Mouse (Mus musculus) thymus, postnatal 10 days (tissue): ENCODE data around the gene Ccdc34.

Source experiments
- DNase-seq, 2 experiments: peaks; one replicate each; pipeline ENCODE4 v3.0.0; 2021; ENCODE audit warnings: low spot score in 2 of 2

Ccdc34 gene

DNA sequence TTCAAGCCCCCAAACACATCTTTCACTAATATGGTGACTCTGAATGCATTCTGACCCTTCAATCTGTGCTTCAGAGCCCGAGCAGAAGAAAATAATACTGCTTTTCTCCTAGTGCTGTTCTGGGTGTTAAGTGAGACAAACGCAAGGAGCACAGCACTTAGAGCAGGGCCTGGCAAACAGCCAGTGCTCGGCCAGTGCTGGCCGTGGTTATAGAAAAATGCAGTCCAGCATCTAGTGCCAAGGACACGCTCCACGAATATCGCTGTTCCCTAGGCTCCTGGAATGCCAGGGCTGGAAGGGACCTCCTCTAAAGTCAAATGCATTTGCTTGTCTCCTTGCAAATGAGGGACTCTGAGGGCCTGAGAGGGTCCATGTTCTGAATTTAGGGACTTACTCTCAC lies 160.3 kb downstream of the Ccdc34 start:
- no peak for DNase-seq

DNA sequence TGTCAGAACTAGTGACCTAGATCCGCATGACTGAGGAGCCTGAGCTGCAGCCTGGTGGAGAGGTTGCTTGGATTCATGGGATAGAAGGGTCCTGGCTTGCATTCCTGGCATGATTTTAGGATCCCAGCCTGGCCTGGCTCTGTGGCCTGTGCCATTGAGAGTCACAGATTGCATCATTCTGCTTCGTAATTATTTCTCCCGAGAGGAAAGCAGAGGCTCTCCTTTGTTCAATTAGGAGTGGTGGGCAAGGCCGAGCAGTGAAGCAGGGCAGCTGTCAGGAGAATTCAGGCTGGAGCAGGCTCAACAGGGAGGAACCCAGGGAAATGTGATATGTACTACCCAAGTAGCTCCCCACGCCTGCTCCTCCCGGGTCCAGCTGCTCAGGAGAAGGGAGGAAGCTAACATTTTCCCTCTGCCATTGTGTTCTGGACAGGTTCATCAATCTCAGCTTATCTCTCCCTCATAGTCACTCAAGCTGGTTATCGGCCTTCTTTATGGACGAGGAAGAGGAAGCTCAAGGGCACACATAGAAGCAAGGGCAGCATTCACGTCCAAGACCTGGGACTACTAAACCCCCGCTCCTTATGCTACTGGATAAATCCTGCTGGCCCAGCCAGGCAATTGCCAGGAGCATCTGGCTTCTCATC lies 162.2 kb downstream of the Ccdc34 start:
- DNase-seq, result no peak

DNA sequence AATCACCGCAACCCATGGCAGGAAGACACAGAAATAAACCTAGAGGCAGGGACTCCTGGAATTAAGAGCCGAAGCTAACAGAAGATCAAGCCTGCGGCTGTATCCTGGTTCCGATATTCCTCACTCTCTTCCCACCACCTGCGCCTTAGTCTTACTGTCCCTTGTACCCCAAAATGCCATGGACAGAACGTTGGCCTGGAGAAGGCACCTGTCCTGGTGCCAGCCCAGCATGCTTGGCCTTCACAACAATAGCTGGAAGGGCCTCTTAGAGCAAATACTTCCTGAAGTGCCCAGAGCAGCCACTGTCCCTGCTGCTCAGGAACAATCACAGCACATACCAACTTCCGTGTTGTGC lies 162.7 kb downstream of the Ccdc34 start:
- DNase-seq, result no peak

DNA sequence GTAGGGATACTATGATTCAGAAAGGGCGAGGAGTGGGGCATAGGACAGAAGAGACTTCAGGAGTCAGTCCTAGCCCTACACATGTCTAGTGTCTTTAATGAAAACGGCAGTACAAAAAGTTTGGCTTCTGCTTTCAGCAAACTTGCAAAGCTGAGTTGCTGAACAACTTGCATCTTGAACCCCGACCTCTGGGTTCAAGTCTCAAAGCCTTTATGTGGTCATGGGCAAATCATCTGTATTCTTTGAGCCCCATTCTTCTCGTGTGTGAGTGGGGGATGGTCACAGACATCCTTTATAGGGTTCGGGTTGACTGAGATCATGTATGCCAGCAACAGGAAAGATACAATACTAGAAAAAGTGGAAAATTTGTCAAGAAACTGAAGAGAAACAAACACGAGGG lies 164.0 kb downstream of the Ccdc34 start:
- no peak for DNase-seq

DNA sequence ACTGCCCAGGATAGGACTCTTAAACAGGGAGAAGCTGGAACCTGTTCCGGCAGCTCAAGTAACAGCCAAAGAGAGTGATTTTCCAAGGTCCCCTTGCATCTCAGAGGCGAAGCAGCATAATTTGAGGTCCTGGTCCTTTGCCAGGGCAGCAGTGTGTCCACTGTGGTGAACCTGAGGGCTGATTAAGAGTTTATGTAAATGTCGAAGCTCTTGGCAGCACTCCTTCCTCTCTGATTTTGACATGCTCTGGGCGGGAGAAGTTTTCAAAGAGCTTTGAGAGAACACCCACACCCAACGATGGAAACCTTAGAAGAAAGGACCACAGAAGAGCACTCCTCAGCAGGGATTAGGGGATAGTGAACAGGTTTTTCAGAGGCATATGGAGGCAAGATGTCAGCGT lies 164.6 kb downstream of the Ccdc34 start:
- no peak for DNase-seq

DNA sequence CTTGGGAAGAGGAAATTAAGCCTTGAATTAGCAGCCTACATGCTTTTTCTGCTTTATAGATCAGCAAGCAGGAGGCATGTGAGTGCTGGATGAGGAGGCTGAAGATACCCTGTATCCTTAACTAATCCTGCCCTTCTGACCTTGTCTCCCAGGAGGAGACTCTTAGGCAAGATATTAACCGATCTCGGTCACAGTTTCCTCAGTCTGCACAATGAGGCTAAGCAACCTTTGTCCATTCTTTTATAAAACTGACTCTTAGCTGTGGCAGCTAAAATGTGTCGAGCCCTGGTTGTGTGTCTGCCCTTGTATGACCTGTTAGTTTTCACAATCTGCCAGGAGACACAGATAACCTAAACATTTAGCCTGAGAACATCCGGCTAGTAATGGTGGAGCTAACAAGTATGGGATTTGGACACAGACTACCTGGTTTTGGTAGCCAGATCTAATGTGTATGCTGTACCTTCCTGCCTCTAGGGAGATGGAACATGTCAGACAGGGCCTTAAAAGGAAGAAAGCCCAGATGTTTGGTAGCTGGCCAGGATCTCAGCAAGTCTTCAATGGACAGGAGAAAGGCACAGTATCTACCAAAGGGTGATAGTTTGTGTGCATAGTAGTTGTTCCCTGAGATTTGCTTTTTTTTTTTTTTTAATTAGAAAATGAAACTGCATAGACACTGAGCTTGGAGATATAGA lies 165.3 kb downstream of the Ccdc34 start:
- no peak for DNase-seq

DNA sequence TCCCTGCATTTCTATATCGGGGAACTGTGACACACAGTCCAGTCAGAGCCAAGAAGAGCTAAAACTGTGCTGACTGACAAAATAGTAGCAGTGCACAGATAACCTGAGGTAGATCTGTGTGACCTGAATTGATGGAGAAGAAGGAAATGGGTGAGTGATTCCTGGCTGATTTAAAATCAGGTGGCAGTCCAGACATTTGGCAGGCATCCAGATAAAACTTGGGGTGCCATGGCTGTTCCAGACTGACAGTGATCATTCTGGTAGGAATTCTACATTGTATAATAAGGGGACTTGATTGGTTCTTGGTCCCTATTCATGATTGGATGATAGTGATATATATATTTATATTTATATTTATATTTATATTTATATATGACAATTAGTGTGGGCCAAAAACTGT lies 166.5 kb downstream of the Ccdc34 start:
- no peak for DNase-seq

DNA sequence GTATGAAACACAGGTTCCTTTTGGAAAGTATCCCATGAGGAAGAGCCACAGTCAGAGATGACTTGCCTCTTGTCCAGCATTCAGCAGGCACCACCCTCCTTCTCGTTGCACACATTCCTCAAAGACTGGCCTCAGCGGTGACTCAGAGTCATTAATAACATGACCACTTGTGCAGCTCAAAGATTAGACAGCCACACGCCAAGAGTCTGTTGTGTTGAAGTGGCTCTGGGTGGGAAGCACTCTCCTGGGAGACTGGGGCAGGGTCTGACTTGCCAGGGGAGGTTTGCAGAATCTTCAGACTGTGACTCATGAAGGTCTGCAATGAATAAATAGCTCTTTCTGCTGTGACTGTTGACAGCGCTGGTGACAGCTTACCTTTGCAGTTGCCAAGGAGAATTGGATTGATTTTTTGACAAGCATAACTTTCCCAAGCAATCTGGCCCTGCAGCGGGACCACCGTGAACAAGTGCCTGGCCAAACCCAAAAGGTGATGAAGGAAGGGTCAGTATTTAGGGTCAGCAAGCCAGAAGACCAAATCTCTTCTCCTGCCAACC lies 168.9 kb downstream of the Ccdc34 start:
- no peak for DNase-seq

DNA sequence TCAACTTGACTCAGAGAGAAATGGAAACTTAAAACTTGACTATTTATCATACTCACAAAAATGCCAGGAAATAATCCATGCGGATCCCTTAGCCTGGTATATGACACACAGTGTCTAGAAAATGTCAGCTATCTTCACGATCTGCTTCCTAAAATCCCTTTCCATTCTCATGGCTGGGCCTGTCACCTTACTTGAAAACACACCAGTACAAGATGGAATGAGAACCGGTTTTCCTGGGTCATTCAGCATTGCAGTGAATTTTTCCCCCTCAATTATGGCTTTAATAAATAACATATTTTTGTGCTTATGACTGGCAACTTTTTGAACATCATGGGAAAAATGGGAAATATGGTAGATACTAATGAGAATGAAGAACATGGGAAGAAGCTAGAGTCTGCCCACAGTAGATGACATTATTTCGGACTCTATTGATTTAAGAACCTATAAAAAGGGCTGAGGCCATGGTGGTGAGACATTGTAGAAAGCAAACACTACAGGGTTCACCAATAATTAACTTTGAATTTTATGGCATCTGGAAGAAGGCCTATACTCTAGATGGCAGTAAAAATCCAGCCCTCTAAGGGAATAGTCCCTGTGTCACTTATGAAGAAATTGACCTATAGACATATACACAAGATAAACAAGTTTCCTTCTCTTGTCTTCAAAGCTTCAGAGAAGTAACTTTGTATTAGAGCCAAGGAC lies 171.2 kb downstream of the Ccdc34 start:
- DNase-seq, result no peak

DNA sequence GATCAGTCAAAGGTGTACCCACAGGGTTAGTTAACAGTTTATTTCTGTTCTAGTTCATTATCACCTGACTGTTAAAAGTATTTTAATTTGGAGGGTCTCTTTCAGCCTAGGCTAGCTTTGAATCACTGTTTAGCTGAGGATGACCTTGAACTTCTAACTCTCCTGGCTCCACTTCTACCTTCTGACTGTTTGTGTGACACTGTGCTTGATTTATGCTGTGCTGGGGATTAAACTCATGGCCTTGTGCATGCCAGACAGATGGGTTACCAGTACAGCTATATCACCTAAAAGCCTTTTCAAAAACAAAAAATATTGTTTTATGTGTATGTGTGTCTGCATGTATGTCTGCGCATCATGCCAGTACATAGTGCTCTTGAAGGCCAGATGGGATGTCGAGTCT lies 172.8 kb downstream of the Ccdc34 start:
- no peak for DNase-seq

DNA sequence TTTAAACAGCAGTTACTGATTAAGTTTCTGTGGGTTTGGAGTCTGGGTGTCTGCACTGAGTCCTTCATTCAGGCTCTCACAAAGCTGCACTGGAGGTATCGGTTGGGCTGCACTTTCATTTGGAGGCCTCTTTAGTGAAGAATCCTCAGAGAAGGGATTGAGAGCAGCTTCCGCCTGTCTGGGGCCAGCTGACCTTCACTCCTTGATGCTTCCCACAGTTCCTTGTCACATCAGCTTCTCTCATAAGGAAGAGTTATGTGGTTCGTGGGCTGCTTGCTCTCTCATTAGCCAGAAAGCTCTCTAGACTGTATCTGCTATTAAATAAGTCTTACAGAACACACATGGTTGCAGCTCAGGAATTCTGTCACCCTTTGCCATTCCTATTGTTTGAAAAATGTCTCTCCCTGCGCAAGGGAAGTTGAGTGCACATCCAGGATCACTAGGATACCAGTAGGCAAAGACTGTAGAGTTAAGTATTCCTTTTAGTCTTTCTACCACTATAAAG lies 173.6 kb downstream of the Ccdc34 start:
- DNase-seq, result no peak

DNA sequence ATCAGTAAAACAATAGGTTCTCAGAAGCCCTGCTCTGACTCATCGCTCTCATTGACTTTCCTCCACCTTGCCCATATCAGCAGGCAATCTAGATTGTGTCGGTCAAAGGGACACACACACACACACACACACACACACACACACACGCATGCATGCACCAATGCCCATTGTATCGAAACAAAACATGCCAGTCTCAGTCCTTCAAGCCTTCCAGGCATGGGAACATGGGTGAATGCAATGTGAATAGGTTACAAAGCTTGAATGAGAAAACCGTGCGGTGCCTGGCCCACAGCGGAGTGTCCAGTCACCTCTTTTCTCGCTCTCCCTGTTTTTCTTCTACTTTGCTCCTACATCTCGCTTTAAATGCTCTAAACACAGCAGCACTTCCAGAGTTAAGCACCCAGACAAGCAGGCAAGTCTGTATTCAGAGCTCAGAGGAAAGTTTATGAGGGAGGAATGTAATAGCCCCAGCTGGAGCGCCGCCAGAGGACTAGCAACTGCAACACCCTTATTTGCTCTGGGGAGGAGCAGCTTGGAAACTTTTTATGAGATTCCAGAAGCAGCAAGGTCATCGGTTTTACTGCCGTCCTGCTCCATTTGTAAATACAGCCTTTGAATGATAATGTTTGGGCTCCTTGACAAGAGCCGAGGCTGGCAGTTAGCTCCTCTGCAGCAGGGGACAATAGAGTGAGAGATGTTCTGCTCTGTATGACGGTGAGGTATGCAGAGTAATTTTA lies 174.5 kb downstream of the Ccdc34 start:
- DNase-seq, result no peak

DNA sequence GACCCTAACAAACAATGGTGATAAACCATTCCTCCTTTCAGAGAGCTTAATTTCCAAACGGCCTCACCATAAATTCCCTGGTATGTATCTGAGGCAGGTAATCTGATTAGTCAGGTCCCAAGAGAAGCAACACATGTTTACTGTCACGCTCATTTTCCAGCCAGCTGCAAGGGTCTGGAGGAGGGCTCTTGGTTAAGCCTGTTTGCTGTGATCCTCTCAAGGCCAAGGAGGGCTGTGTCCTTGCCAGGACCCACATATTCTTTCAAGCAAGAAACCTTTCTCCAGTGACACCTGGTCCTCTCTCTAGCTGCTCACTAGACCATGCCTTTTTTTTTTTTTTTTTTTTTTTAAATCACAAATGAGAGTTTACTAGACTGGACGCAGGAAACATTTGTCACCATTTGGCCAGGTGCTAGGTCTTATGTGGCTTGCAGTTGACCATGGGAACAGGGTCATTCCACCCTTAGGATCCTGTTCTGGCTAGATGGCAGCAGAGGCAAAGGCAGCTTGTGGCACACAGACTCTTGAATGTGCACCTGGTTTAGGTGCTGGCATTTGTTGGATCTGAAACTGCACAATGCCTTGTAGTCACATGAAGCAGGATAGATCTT lies 175.2 kb downstream of the Ccdc34 start:
- no peak for DNase-seq

DNA sequence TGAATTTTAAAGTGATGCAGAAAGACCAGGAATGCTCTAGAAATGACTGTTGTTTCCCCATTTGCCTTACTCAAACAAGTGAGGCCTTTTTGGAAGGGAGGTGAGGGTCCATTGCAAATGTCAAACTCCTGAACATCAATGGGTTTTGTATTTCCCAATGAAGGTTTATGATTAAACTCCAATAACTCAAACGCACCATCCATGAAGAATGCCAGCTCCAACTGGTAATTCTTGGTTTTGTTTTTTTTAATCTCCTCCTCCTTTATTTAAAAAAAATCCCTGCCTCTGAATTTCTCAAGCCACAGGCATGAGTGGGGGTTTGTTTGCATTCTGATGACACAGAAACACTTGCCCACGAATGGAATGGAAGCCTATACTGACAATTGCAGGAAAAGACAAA lies 178.9 kb downstream of the Ccdc34 start:
- no peak for DNase-seq

DNA sequence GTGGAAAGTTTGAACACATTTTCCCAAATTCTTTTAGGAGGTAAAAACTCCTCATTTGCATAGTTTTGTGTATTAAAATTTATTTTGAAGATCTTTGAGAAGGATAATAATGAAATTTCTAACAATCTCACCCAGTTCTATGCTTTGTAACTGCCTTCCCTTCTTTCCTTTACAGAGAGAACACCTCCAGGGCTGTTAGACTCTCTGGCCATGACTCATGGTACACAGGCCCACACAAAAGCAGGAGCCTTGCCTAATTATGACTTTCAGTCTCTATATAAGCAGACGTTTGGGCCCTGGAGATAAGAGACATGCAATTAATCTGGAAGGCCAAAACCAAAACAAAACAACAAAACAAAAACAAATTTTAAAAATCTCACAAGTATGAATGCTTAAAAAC lies 182.0 kb downstream of the Ccdc34 start:
- DNase-seq, result no peak

DNA sequence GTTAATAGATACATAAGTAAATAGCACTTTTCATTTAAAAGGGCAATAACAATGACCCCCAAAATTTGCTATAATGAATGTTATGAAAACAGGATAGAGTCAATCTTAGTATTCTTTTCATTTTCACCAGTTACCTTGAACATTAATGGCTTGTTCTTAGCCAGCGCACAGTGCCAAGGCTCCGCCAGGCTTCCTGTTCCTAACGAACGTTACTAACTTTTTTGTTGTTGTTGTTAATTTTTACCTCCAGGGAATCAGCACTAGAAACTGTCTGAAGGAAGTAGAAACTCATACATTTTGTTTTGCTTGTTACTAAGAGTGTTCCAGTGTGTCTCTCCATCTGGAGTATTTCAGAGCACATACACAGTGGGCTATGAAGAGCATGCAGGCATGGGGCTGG lies 184.2 kb downstream of the Ccdc34 start:
- DNase-seq, result no peak

DNA sequence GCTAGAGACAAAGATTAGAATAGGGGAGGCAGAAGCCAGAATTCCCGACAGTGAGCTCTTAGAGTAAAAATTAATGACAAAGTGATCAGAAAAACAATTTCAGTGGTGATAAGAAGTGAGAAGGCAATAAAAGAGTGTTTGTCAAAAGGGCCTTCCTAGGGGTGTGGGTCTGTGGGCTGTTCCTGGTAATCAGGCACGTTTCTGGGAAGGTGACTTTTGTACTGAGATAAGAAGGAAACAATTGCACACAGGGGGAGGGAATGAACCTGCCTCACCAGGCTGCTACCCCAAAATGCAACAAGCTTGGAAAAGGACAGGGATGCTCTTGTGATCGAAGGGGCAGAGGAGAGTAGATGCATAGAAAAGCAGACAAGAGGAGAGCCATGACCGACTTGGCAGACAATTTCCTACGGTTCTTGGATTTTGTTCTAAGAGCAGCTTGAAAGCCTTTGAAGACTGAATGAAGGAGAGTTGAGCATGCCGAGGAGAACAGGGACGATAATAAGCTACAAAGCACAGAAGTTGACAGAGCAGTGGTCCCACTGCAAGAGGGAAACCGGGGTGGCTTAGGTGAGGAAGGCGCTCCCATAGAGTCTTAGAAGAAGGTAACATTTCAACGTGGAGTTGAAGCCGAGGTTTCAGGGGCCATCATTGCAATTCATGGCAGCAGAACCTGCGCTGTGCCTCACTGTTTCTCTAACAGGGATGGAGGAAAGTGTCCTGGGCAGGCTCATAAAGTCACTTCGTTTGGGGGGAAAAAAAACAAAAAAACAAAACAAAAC lies 185.3 kb downstream of the Ccdc34 start:
- DNase-seq, result no peak

DNA sequence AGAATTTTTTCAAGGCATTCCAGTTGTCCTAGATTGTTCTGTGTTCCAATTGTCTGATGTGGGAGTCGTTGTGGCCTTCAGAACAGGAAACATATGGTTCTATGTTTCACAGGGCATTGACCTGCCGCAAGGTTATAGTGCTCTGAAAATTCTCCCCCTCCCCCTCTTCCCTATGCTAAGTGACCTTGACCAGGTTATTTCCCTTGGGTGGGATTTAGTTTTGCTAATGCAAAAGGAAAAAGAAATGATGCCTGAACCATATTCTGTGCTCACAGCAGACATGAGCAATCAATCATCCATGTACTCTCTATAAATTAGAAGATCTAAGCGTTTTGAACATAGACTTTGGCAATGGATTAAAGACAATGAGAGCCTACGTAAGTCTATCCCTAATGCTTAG lies 186.6 kb downstream of the Ccdc34 start:
- DNase-seq, result no peak

DNA sequence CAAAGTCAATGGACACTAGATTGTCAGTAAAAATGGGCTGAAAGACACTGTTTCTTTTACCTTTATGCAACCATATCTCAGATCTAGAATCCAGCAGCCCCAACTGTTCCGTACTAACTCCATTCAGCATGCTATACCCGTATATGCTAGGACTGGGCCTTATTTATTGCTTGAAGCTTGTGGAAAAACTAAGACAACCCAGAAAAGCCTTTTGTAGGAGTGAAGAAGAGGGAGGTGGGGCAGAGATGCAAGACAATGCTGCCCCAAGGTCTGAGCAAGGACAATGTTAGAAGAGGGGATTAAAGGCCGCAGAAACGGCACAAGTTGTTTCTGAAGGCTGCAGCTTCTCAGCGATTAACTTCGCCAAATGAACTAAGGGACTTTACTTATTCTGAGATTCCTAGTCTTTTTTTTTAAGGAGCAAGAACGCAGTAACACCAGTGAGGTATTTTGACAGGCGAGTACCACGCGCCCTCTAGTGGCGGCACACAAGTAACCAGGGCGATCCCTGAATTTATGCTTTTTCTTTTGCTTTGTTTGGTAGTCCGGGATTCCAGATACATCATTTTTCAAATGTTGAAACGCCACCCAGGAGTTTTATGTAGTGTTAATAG lies 187.2 kb downstream of the Ccdc34 start:
- DNase-seq, result peak in 1 of 2 experiments; percentile 41
